Mouse (Mus musculus): ENCODE measurements around the gene Rbms3.

Gene Rbms3

GRCm38 (mm10) chr9:116965691-116966090 lies 664.0 kb downstream of the Rbms3 start:
- peak; percentile 74 for DNase-seq

GRCm38 (mm10) chr9:116956156-116956555 lies 673.6 kb downstream of the Rbms3 start:
- no peak for DNase-seq

- no peak for DNase-seq
These were observed 681.5 kb downstream of the Rbms3 start for GRCm38 (mm10) chr9:116948211-116948610.

GRCm38 (mm10) chr9:116947369-116947768 lies 682.3 kb downstream of the Rbms3 start:
- DNase-seq: no peak

GRCm38 (mm10) chr9:116946787-116947186 lies 682.9 kb downstream of the Rbms3 start:
- DNase-seq: no peak

GRCm38 (mm10) chr9:116945689-116946088 lies 684.0 kb downstream of the Rbms3 start:
- no peak for DNase-seq

- no peak for DNase-seq
These were observed 685.8 kb downstream of the Rbms3 start for GRCm38 (mm10) chr9:116943902-116944301.

GRCm38 (mm10) chr9:116941116-116941515 lies 688.6 kb downstream of the Rbms3 start:
- DNase-seq: no peak

GRCm38 (mm10) chr9:116940693-116941092 lies 689.0 kb downstream of the Rbms3 start:
- no peak for DNase-seq

- no peak for DNase-seq
These were observed 701.4 kb downstream of the Rbms3 start for GRCm38 (mm10) chr9:116928338-116928737.

- no peak for DNase-seq
These were observed 706.6 kb downstream of the Rbms3 start for GRCm38 (mm10) chr9:116923151-116923550.

- no peak for DNase-seq
These were observed 707.2 kb downstream of the Rbms3 start for GRCm38 (mm10) chr9:116922561-116922960.

GRCm38 (mm10) chr9:116919441-116920019 lies 710.2 kb downstream of the Rbms3 start:
- DNase-seq: no peak

GRCm38 (mm10) chr9:116912493-116912847 lies 717.2 kb downstream of the Rbms3 start:
- no peak for DNase-seq

- DNase-seq: peak; percentile 96
These were observed 717.8 kb downstream of the Rbms3 start for GRCm38 (mm10) chr9:116911781-116912492.

- no peak for DNase-seq
These were observed 720.2 kb downstream of the Rbms3 start for GRCm38 (mm10) chr9:116909511-116909910.

- no peak for DNase-seq
These were observed 722.8 kb downstream of the Rbms3 start for GRCm38 (mm10) chr9:116906955-116907354.

GRCm38 (mm10) chr9:116905646-116906045 lies 724.1 kb downstream of the Rbms3 start:
- no peak for DNase-seq

GRCm38 (mm10) chr9:116903304-116903993 lies 726.3 kb downstream of the Rbms3 start:
- no peak for DNase-seq

GRCm38 (mm10) chr9:116899403-116899802 lies 730.3 kb downstream of the Rbms3 start:
- DNase-seq: no peak

- peak; percentile 71 for DNase-seq
These were observed 742.6 kb downstream of the Rbms3 start for GRCm38 (mm10) chr9:116886973-116887680.

- no peak for DNase-seq
These were observed 744.1 kb downstream of the Rbms3 start for GRCm38 (mm10) chr9:116885617-116886016.

GRCm38 (mm10) chr9:116880503-116880902 lies 749.2 kb downstream of the Rbms3 start:
- peak; percentile 89 for DNase-seq
